Mouse (Mus musculus): ENCODE measurements around the gene Batf3.

DNA sequence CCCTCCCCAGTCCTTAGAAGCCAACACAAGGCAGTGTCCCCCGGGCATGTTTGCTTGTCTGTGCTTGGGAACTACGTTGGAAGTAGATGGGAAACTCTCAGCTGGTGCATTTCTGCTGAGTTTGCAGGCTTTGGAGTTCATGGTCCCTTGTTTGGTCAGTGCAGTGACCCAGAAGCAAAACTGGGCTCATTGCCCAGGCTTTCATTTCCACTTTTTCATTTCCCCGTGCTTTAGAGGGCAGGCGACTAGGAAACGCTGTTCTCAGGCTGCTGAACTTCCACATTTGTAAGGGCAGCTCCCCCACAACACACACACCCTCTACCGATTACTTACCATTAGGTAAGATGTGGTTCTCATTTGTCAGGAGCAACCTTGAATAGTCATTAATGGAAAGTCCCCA lies 24.6 kb upstream of the Batf3 start:
- no peak for TF ChIP-seq CTCF (IDR thresholded peaks at IDR 0.05; ENCODE audit: low read depth)
- no peak for TF ChIP-seq EP300 (IDR thresholded peaks at IDR 0.05; ENCODE audit: low read depth)
